Mouse (Mus musculus) E14TG2a.4 (cell line): ENCODE data around the gene Ifitm7.
A peak's percentile ranks its signal among the peaks of the same experiment; 100 is the strongest.

Experiments
- H3K27me3 ChIP-seq: 2 replicates; pipeline ENCODE4 v1.6.1; 2014; ENCODE audit warnings: low read length, control low read depth; ENCODE audit not compliant: insufficient read depth
- H3K36me3 ChIP-seq: 2 replicates; pipeline ENCODE4 v1.6.1; 2014; ENCODE audit warnings: low read length, control low read depth; ENCODE audit not compliant: insufficient read depth
- H3K4me1 ChIP-seq: replicated peaks from 2 replicates; pipeline ENCODE4 v1.6.1; 2014; ENCODE audit warnings: low read depth, low read length, control low read depth
- H3K4me3 ChIP-seq: replicated peaks from 2 replicates; pipeline ENCODE4 v1.5.1; 2014; ENCODE audit warnings: mild to moderate bottlenecking, low read length
- H3K9me3 ChIP-seq: 2 replicates; pipeline ENCODE4 v1.6.1; 2014; ENCODE audit warnings: low read length, control low read depth
- CTCF ChIP-seq: conservative IDR thresholded peaks from 2 replicates; pipeline ENCODE4 v1.5.1; 2014; ENCODE audit warnings: low read length
- NANOG ChIP-seq: IDR thresholded peaks from 2 replicates; pipeline ENCODE4 v1.6.1; 2014; ENCODE audit warnings: borderline replicate concordance, low read length, mixed read lengths
- POU5F1 ChIP-seq: IDR thresholded peaks from 2 replicates; pipeline ENCODE4 v1.6.1; 2014; ENCODE audit warnings: low read length, borderline replicate concordance

Ifitm7 gene

DNA sequence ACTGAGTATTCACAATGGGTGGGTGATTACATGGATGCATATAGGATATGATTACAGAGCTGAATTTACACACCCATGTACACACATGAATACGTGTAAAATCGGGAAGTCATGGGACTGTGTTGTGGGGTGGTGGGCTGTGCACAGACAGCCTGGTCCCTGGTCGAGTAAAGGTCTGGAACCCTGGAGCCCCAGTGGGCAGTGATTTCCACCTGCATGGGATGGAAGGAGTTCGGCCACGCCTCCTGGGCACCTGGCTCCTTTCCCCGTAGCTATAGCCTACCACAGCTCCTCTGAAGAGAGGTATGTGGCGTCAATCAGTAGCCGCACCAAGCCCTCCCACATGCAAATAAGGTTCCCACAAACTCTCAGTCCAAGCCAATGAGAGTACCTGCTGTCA, 30.6 kb upstream of the Ifitm7 start:
- Histone ChIP-seq H3K27me3 (no peaks in the 10 kb centered on the region), H3K9me3 (no peaks in the 10 kb centered on the region), H3K4me1 (peaks cover 71% of the 10 kb centered on the region), H3K4me3 (peak overlapping the region; percentile 50; the same call in 1 of the 2 replicates), H3K36me3 (peaks cover 4% of the 10 kb centered on the region; the same call in 1 of the 2 replicates)
- TF ChIP-seq NANOG (no peak), POU5F1 (no peak), CTCF (no peak)

DNA sequence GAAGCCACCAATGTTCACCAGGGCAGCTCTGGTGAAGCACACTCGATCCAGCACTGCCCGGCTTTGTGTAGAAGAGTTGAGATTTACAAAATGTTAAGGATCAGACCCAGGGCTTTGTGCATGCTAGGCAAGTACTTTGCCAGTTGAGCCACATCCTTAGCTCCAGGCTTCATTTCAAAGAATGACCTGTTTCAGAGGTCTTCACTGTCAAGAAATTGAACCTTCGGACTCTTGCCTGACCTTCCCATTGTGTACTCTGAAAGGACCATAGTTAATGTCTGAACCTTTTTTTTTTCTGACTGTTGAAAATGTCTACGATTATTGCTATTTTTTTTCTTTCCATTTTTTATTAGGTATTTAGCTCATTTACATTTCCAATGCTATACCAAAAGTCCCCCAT, 23.3 kb upstream of the Ifitm7 start:
- Histone ChIP-seq H3K9me3 (no peaks in the 10 kb centered on the region), H3K36me3 (peaks cover 32% of the 10 kb centered on the region), H3K4me3 (no peak overlapping the region), H3K27me3 (no peaks in the 10 kb centered on the region), H3K4me1 (peaks cover 8% of the 10 kb centered on the region)
- no peak for TF ChIP-seq NANOG
- no peak for TF ChIP-seq CTCF
- no peak for TF ChIP-seq POU5F1

DNA sequence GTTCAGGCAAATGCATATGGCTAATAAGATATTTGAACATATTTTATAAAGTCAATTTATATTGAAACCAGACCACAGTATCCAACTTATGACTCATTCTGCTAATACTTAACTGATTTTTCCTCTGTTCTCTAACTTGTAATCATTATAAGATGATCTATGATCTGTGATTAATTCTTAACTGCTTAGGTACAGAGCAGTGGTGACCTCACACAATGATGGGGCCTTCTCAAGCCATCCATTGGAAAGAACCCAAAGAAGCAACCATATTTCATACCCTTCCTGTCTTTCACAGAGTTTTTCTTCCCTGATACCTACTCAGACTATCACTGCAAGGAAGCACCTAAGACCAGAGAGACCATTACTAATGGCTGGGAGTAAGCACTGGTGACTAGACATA, 22.0 kb upstream of the Ifitm7 start:
- no peak for TF ChIP-seq NANOG
- TF ChIP-seq POU5F1 = no peak
- no peak for TF ChIP-seq CTCF
- Histone ChIP-seq H3K4me3 (no peak overlapping the region), H3K4me1 (peaks cover 21% of the 10 kb centered on the region), H3K27me3 (no peaks in the 10 kb centered on the region), H3K9me3 (no peaks in the 10 kb centered on the region), H3K36me3 (peaks cover 34% of the 10 kb centered on the region)

DNA sequence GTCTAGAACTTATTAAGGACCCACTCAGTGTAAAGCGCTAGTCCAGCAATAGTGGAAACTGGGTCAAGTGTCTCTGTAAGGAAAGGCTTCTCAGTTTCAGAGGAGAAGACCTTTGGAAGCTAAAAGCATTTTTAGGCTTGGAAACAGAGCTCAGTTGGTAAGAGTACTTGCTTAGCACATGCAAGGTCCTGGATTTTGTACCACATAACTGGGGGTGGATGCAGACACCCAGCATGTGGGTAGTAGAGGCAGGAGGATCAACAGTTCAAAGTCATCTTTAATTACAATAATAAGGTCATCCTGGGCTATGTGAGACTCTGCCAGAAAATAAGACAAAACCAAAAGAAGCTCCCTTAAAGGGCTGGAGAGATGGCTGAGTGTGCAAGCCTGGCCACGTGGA, 21.4 kb upstream of the Ifitm7 start:
- Histone ChIP-seq H3K4me3 (no peak overlapping the region), H3K4me1 (peaks cover 27% of the 10 kb centered on the region), H3K27me3 (no peaks in the 10 kb centered on the region), H3K36me3 (peaks cover 34% of the 10 kb centered on the region), H3K9me3 (no peaks in the 10 kb centered on the region)
- TF ChIP-seq POU5F1 (no peak), CTCF (no peak)

DNA sequence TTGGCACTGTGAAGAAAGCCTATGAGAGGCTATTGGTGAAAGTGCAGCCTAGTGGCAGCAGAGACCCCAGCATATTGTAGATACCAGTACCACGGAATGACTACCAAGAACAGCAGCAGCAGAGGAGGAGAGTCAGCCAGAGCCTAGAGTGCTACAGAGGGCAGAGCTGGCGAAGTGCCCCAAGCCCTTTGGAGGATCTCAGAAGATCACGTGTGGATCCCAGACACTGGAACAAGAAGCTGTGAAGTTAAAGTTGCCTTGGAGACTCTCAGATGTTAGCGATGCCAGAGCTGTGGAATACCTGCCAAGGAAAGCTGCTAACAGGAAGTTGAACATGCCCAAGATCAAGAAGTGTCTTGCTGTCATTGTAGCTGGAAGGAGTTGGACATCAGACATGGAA, 18.6 kb upstream of the Ifitm7 start:
- H3K36me3 ChIP-seq = peaks cover 23% of the 10 kb centered on the region
- TF ChIP-seq NANOG = no peak
- TF ChIP-seq POU5F1 = no peak
- no peak for TF ChIP-seq CTCF
- H3K27me3 ChIP-seq = no peaks in the 10 kb centered on the region
- no peaks in the 10 kb centered on the region for H3K9me3 ChIP-seq
- peaks cover 38% of the 10 kb centered on the region for H3K4me1 ChIP-seq
- no peak overlapping the region for H3K4me3 ChIP-seq

DNA sequence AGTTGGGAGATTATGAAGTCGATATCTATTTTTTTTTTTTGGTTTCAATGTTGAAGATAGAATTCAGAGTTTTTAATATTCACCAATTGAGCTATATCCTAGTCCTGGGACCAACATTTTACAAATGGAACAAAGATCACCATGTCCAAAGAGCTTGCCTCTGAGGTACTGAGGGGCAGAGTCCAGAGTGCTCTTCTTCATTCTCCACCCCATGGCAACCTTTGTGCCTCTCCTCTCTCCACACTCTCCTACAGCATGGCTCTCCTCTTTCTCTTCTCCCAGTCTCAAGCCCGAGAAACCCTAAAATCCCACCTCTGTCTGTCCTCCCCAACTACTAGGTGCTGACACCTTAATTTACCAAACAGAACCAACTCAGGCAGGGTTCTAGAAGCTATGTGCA, 18.0 kb upstream of the Ifitm7 start:
- Histone ChIP-seq H3K9me3 (no peaks in the 10 kb centered on the region), H3K4me1 (peaks cover 38% of the 10 kb centered on the region), H3K27me3 (no peaks in the 10 kb centered on the region), H3K4me3 (no peak overlapping the region), H3K36me3 (peaks cover 23% of the 10 kb centered on the region)
- TF ChIP-seq CTCF (no peak), POU5F1 (no peak), NANOG (no peak)

DNA sequence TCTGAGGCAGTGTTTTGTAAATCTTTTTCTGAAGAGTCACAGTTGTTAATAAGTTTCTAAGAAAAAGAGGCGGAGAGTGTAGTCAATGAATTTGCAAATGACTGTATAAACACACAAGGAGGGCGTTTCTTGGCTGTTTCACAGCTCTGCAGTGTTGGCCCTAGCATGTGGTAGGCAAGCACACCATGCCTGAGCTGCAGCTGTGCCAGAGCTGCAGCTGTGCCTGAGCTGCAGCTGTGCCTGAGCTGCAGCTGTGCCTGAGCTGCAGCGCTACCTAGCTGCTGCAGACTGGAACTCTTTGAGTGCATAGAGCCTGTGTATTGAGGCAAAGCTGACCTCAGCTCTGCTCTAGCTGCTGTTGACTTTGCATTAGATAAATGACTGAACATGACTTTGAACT, 17.5 kb upstream of the Ifitm7 start:
- Histone ChIP-seq H3K4me1 (peaks cover 38% of the 10 kb centered on the region), H3K4me3 (no peak overlapping the region), H3K9me3 (no peaks in the 10 kb centered on the region), H3K36me3 (peaks cover 17% of the 10 kb centered on the region), H3K27me3 (no peaks in the 10 kb centered on the region)
- no peak for TF ChIP-seq CTCF
- no peak for TF ChIP-seq NANOG
- no peak for TF ChIP-seq POU5F1

DNA sequence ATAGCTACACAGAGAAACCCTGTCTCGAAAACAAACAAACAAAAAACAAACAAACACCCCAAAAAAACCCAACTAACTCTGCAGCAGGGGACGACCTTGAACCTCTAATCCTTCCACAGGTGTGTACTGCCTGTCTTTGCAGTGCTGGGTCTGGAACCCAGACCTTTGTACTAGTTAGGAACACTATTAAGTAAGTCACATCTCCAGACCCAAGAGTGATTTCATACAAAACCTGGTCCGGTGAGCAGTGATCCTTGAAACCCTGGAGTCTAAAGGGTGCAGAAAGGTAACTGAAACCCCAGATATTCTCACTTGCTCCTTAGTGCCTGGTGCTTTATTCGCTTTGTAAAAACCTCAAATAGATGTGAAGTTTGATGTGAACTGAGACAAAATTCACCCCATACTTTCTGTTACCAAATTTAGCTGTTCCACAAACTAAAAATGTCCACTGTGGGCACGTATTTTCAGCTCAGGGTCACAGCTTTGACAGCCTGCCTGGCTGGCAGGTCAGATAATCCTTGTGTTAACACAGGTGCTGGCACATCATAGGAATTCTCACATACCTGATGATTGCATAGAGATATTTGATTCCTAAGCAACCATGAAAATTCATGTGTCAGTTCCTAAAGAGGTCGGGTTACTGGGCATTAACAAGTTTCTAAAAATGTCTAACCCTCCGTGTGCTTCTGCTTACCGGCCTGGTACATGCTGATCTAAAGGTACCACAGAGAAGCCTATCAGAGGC, 16.9 kb upstream of the Ifitm7 start:
- Histone ChIP-seq H3K4me1 (peaks cover 42% of the 10 kb centered on the region), H3K27me3 (no peaks in the 10 kb centered on the region), H3K36me3 (peaks cover 16% of the 10 kb centered on the region), H3K4me3 (no peak overlapping the region), H3K9me3 (no peaks in the 10 kb centered on the region)
- TF ChIP-seq NANOG = no peak

DNA sequence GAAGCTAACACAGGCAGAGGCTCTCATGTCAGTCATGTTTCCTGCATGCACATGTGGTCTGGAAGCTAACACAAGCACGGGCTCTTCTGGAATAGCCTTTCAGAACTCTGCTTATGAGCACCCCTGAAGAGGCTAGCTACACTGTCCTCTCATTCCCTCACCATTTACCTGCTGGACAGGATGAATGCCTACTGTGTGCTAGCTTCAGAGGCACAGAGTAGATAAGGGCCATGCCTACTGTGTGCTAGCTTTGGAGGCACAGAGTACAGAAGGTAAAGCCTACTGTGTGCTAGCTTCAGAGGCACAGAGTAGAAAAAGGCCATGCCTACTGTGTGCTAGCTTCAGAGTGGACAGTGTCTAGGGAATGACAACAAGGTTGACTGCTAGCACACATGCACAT, 7.8 kb upstream of the Ifitm7 start:
- Histone ChIP-seq H3K27me3 (no peaks in the 10 kb centered on the region), H3K4me1 (peaks cover 37% of the 10 kb centered on the region), H3K4me3 (no peak overlapping the region), H3K9me3 (no peaks in the 10 kb centered on the region), H3K36me3 (peaks cover 61% of the 10 kb centered on the region)
- TF ChIP-seq CTCF = no peak
- TF ChIP-seq POU5F1 = no peak
- no peak for TF ChIP-seq NANOG

DNA sequence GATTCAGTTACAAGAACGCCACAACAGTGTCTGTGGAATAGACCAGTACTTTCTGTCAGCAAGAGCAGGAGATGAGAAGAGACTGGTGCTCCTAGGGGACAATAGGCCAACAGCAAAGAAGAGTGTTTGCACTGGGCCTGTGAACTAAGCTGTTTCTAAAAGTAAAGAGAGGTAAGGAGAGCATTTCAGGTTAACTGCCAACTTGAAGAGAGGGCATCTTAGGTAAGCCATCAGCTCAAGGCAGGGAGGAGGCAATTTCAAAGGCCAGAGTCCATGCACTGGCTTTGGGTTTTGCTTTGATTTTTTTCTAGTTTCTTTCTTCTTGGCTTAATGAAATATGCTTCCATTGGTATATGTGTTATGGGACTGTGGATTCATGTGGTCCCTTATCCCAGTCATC, 7.4 kb upstream of the Ifitm7 start:
- H3K27me3 ChIP-seq = no peaks in the 10 kb centered on the region
- H3K4me3 ChIP-seq = no peak overlapping the region
- H3K4me1 ChIP-seq = peaks cover 42% of the 10 kb centered on the region
- H3K36me3 ChIP-seq = peaks cover 61% of the 10 kb centered on the region
- H3K9me3 ChIP-seq = no peaks in the 10 kb centered on the region
- TF ChIP-seq CTCF = no peak
- no peak for TF ChIP-seq POU5F1
- no peak for TF ChIP-seq NANOG
